Mouse (Mus musculus): ENCODE results near the gene Lrfn2.

DNA sequence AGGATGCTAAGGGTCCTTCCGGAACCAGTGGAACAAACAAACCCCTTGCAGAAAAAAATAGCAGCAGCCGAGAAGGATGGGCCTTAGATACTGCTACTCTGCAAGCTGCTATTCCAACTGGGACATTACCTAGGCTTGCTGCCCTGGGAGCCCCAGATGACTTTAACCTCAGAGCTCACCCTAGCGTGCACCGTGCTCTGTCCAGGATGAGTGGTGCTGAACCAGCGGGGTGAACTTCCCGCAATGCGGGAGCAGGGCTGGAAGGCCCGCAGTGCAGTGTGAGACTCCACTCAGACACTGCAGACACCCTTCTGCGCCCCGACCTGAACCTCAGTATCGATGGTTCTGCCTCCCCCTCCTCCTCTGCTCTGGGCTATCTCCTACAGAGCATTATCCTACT, 14.8 kb upstream of the Lrfn2 start:
- TF ChIP-seq HCFC1 (IDR thresholded peaks at IDR 0.05; ENCODE audit: low read depth, low read length): no peak
- TF ChIP-seq ZNF384 (IDR thresholded peaks at IDR 0.05; ENCODE audit: low read depth, low read length): no peak
- no peak for TF ChIP-seq CTCF (IDR thresholded peaks at IDR 0.05 in 2 of 3, conservative IDR thresholded peaks at IDR 0.05 in 1 of 3; ENCODE audit: control insufficient read depth in 1 of 3, insufficient read depth in 1 of 3, low read depth in 2 of 3, low read length in 3 of 3, poor library complexity in 1 of 3, severe bottlenecking in 1 of 3)
- no peak for TF ChIP-seq MAX (IDR thresholded peaks at IDR 0.05; ENCODE audit: low read length)
- TF ChIP-seq EP300 (IDR thresholded peaks at IDR 0.05; ENCODE audit: low read depth in 1 of 2, low read length in 2 of 2): no peak
- no peak for TF ChIP-seq MYC (IDR thresholded peaks at IDR 0.05; ENCODE audit: low read depth, low read length)
- no peak for TF ChIP-seq POLR2A (IDR thresholded peaks at IDR 0.05; ENCODE audit: control insufficient read depth in 1 of 2, insufficient read depth in 1 of 2, low read depth in 1 of 2, low read length in 2 of 2, poor library complexity in 1 of 2)
- no peak for TF ChIP-seq RAD21 (IDR thresholded peaks at IDR 0.05; ENCODE audit: low read depth, low read length)
